Mouse (Mus musculus): ENCODE measurements at regions not wholly inside any gene's neighbourhood (a gene's known extent, or its start where the extent isn't known, plus 50 kb on each side); places are given as distances from the start of the nearest gene placed in this dataset.

DNA sequence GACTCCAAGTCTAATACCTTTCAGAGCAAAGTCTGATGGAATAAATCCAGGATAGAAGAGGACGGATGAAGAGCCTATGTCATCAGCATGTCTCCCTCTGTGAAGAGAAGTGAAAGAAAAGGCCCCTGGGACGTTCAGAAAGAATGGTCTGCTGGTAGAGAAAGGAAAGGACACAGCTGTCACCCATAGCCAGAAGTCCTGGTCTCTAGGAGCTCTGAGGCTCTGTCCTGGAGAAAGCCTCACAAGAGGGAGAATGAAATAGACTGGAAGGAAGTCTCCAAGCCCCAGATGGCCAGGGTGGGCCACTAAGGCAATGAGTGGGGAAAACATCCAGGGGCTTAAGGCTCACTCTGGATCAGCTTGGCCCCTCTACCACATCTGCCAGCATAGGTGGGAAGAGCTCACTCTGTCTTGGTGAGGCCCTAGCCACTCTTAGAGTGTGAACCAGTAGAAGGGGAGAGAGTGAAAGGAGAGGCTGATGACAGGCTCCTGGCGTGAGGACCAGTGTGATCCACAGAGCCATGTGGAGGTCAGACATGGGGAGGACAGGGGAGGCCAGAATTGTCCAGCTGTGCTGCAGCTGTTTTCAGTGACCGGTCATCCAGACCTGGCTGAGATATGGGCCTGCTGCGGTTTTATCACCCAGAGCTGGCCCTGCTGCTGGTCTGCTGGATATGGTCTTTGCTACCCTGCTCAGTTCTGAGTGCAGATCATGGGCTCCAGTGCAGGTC, 268.2 kb downstream of the Cyp26b1 start:
- TF ChIP-seq GATA1 (IDR thresholded peaks at IDR 0.05; ENCODE audit: low read length) = no peak
- TF ChIP-seq TAL1 (IDR thresholded peaks at IDR 0.05; ENCODE audit: low read length) = no peak

Measured in erythroblast, embryonic 14.5 days (primary cell).